Mouse (Mus musculus) heart, embryonic 15.5 days (tissue): Measurements from ENCODE around the gene Ptprs. TPM values are rescaled to one million over a fixed set of nuclear protein-coding genes. Genes with fewer than 3 reads are reported as not detected.

Experiments
- ATAC-seq: fragments of 200-750 bp; cut with Nextera tagmentation; replicated peaks from 2 replicates; pipeline ENCODE4 v1.8.0; 2017; ENCODE audit warnings: low read depth, moderate TSS enrichment; ENCODE audit not compliant: insufficient number of reproducible peaks, insufficient read depth, low FRiP score
- H3K27ac ChIP-seq: fragments of 300-500 bp; sonication (generic); 2 replicates; pipeline ENCODE4 v1.5.1; 2015; ENCODE audit warnings: mild to moderate bottlenecking, inconsistent platforms
- H3K27me3 ChIP-seq: fragments of 300-500 bp; sonication (generic); 2 replicates; pipeline ENCODE4 v1.6.1; 2015; ENCODE audit warnings: inconsistent platforms
- H3K36me3 ChIP-seq: fragments of 300-500 bp; sonication (generic); 2 replicates; pipeline ENCODE4 v1.6.1; 2015; ENCODE audit warnings: mild to moderate bottlenecking, inconsistent platforms
- H3K4me1 ChIP-seq: fragments of 300-500 bp; sonication (generic); replicated peaks from 2 replicates; pipeline ENCODE4 v1.6.1; 2015; ENCODE audit warnings: inconsistent platforms
- H3K4me2 ChIP-seq: fragments of 300-500 bp; sonication (generic); 2 replicates; pipeline ENCODE4 v1.6.1; 2015; ENCODE audit warnings: inconsistent platforms, mild to moderate bottlenecking, moderate library complexity
- H3K4me3 ChIP-seq: fragments of 300-500 bp; sonication (generic); 2 replicates; pipeline ENCODE4 v1.5.1; 2015; ENCODE audit warnings: mild to moderate bottlenecking, inconsistent platforms
- H3K9ac ChIP-seq: fragments of 300-500 bp; sonication (generic); 2 replicates; pipeline ENCODE4 v1.6.1; 2015; ENCODE audit warnings: mild to moderate bottlenecking, inconsistent platforms
- H3K9me3 ChIP-seq: fragments of 300-500 bp; sonication (generic); replicated peaks from 2 replicates; pipeline ENCODE4 v1.6.1; 2016; ENCODE audit warnings: inconsistent platforms
- WGBS: fragments of 180-500 bp; shearing (Covaris S2); methylation state at CpG from one replicate; pipeline ENCODE4 v1.1.7; 2015; ENCODE audit warnings: mixed read lengths; 5-methylcytosine and 5-hydroxymethylcytosine counted together
- microRNA-seq: library from miRNA; unstranded; fragments of <30 nt; microRNA quantifications from one replicate; pipeline ENCODE4, GENCODE M21; 2016
- polyA plus RNA-seq: library from polyadenylated mRNA; unstranded; fragments of >200 nt; fragmentation: Nextera tagmentation; extraction: Ambion mirVana; gene quantifications from 2 replicates; pipeline ENCODE4 v1.2.1, GENCODE M21; 2015

Gene Ptprs
- polyA plus RNA-seq, 1 experiment from 2014 or later = 37.6 TPM

DNA sequence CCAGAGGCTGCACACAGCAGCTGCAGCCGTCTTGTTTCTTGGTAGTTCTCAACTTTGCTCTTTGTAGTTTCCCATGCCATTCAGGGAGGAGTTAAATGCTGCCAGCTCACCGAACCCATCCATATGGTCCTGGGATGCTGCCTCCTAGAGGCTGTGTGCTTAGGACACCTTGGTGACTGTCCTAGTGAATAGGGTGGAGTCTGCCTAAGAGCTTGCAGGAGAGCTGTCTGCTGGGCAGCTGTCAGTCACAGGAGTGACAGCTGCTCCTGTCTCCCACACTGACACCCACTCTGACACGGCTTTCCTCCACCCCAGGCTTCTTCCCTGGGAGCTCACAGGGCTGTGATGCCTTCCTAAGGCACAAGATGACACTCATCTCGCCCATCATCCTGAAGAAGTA lies 104.2 kb downstream of the Ptprs start:
- ATAC-seq = no peak
- Histone ChIP-seq H3K4me3 (no peak overlapping the region), H3K4me2 (no peak overlapping the region), H3K4me1 (peaks cover 9% of the 10 kb centered on the region), H3K9ac (no peak overlapping the region), H3K36me3 (peaks cover 23% of the 10 kb centered on the region), H3K27me3 (no peaks in the 10 kb centered on the region), H3K27ac (no peak overlapping the region), H3K9me3 (no peaks in the 10 kb centered on the region)
- 70% methylated on average over 4 of the region's 4 CpGs for WGBS

DNA sequence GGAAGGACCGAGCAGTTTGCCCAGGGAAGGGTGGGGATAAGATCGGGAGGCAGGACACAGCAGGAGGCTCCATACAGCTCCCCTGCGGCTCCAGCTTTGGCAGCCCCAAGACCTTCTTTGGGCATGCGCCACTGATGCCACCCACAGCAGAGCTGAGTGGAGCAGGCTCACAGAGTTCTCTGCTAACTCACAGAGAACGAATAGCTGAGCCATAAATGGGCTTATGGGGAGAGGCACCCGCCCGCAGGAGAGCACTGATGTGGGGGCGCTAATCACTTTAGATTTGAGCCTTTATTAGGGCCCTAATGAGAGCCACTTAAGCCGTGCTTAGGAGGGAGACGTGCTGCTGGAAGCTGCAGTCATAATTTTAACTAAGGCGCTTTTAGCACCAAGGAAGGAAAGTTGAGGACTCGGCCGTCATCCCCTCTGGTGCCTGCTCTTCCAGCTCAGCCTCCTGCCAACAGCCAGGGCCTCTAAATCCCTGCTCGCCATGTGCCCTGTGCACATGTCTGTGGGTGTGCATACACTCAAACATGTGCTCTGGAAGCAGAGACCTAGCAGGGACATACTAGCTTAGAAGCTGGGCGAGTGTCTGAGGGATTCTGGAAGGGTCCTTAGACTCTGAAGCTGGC lies 105.1 kb downstream of the Ptprs start:
- H3K4me2 ChIP-seq = no peak overlapping the region
- H3K27me3 ChIP-seq = no peaks in the 10 kb centered on the region
- H3K9ac ChIP-seq = no peak overlapping the region
- WGBS = 78% methylated on average over 15 of the region's 15 CpGs
- no peak overlapping the region for H3K4me3 ChIP-seq
- peaks cover 16% of the 10 kb centered on the region for H3K4me1 ChIP-seq
- peaks cover 19% of the 10 kb centered on the region for H3K36me3 ChIP-seq
- H3K9me3 ChIP-seq = no peaks in the 10 kb centered on the region
- no peak for ATAC-seq
- no peak overlapping the region for H3K27ac ChIP-seq

DNA sequence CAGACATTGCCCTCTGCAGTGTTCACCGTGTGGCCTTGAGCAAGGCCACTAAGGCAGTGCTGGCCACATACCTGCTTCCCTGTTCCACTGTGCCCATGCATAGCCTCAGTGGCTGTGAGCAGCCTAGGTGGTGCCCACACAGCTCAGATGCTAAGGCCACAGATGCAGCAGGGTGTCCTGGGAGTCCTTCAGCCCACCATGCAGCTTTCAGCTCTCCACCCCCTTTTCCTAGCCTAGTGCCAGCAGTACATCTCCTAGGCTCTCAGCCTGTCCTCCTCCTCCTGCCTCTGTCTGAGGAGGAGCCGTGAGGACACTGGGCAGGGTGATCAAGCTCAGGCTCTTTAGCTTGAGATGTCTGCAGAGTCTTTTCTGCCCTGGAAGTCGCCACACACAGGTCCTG lies 106.2 kb downstream of the Ptprs start:
- 88% methylated on average over 3 of the region's 3 CpGs for WGBS
- Histone ChIP-seq H3K4me3 (no peak overlapping the region), H3K4me2 (no peak overlapping the region), H3K27ac (no peak overlapping the region), H3K9me3 (no peaks in the 10 kb centered on the region), H3K36me3 (peaks cover 14% of the 10 kb centered on the region), H3K27me3 (no peaks in the 10 kb centered on the region), H3K4me1 (peaks cover 26% of the 10 kb centered on the region), H3K9ac (no peak overlapping the region)
- ATAC-seq = no peak

DNA sequence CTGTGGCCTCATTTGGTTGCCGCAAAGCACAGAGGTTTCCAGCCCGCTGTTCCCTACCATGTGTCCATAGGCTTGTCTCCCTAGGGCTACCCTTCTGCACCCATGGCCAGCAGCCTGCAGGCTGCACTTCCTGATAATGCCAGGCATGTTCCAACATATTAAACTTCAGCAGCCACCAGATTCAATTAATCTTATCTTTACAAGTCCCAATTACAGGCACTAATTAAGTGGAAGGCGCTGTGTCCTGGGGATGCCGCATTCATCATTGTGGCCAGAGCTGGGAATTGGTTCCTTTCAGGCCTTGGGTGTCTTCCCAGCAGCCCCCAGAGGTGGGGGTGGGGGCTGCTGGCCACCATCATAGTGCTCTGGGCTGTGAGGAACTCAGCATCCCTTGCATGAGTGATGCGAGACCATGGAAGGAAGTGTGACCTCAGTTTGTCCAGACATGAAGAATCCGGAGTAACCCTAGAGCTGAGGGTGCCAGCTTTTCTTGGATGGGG lies 107.9 kb downstream of the Ptprs start:
- no peak overlapping the region for H3K27ac ChIP-seq
- peaks cover 19% of the 10 kb centered on the region for H3K4me1 ChIP-seq
- peaks cover 21% of the 10 kb centered on the region; the same call in 1 of the 2 replicates for H3K36me3 ChIP-seq
- WGBS = 86% methylated on average over 6 of the region's 6 CpGs
- ATAC-seq = no peak
- H3K4me2 ChIP-seq = no peak overlapping the region
- H3K9ac ChIP-seq = no peak overlapping the region
- no peaks in the 10 kb centered on the region for H3K9me3 ChIP-seq
- H3K27me3 ChIP-seq = no peaks in the 10 kb centered on the region
- H3K4me3 ChIP-seq = no peak overlapping the region

DNA sequence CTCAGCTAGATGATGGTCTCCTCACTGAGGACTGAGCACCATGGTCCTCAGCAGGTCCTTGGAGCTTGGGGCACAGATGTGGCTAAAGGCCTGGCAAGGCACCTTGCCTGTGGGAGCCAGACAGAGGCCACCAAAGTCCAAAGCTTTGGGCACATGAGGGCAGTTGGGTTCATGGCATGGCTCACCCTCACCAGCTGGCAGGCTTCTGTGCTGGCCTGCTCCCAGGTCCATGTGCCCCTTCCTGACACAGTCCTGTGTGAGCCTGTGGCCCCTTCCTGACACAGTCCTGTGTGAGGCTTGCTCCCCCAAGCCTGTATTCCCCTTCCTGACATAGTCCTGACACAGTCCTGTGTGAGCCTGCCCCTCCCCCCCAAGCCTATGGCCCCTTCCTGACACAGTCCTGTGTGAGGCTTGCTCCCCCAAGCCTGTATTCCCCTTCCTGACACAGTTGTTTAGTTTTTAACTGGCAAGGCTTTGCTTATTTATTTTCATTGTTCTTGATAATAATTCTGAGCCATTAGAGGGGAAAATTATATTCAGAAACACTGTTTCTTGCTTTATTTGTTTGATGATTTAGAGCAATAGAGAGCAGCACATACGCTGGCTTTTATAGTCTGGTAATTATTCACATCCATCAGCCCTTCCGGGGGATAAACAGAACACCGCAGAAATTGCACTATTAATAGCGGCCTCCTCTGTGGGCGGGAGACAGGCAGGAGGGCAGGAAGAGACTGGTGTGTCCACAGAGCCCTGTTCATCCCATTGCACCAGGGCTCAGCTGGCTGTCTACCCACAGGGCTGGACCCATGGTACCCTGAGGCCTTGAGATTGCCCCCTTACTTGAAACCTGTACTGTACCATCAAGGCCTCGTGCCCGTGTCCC lies 110.3 kb downstream of the Ptprs start:
- H3K27ac ChIP-seq = peak overlapping the region; percentile 34; the same call in 1 of the 2 replicates
- H3K4me3 ChIP-seq = no peak overlapping the region
- WGBS = 42% methylated on average over 7 of the region's 7 CpGs
- no peaks in the 10 kb centered on the region for H3K27me3 ChIP-seq
- peaks cover 15% of the 10 kb centered on the region; the same call in 1 of the 2 replicates for H3K36me3 ChIP-seq
- no peak overlapping the region for H3K9ac ChIP-seq
- peaks cover 18% of the 10 kb centered on the region for H3K4me1 ChIP-seq
- H3K9me3 ChIP-seq = no peaks in the 10 kb centered on the region
- no peak overlapping the region for H3K4me2 ChIP-seq
- ATAC-seq = peak; percentile 18; the same call in 1 of the 2 replicates

Small RNAs within 50 kb of the gene (microRNA-seq; reads per million reads assigned to microRNA genes)
- not detected for gene Mir6977

Other genes starting within 250 kb of the Ptprs start
- gene Fem1a, start 219.7 kb downstream of the Ptprs start, polyA plus RNA-seq = 19.4 and 22.5 TPM in 2 replicates
- gene Ticam1, start 199.7 kb downstream of the Ptprs start, polyA plus RNA-seq = 6.9 and 8.3 TPM in 2 replicates
- gene Plin3, start 183.6 kb downstream of the Ptprs start, polyA plus RNA-seq = 61.1 and 78.3 TPM in 2 replicates
- 0.13 TPM in 1 of 2 replicates, not detected in the other for gene Arrdc5, start 176.2 kb downstream of the Ptprs start, polyA plus RNA-seq
- 51.3 and 83.9 TPM in 2 replicates for gene Uhrf1, start 173.2 kb downstream of the Ptprs start, polyA plus RNA-seq
- 26.1 and 31.2 TPM in 2 replicates for gene Kdm4b, start 150.4 kb downstream of the Ptprs start, polyA plus RNA-seq
- gene Znrf4, start 35.9 kb upstream of the Ptprs start, polyA plus RNA-seq = not detected in 2 replicates
- gene Gm20219, start 77.9 kb upstream of the Ptprs start, polyA plus RNA-seq = 0.23 and 1.0 TPM in 2 replicates
- 52.2 and 63.9 TPM in 2 replicates for gene Safb2, start 108.1 kb upstream of the Ptprs start, polyA plus RNA-seq
- 71.2 and 76.0 TPM in 2 replicates for gene Safb, start 108.3 kb upstream of the Ptprs start, polyA plus RNA-seq
- gene 2410015M20Rik, start 133.3 kb upstream of the Ptprs start, polyA plus RNA-seq = 289 and 331 TPM in 2 replicates
- gene Rpl36, start 136.9 kb upstream of the Ptprs start, polyA plus RNA-seq = 1,116 and 1,311 TPM in 2 replicates
- 46.4 and 57.4 TPM in 2 replicates for gene Lonp1, start 150.4 kb upstream of the Ptprs start, polyA plus RNA-seq
- 0.09 and 0.13 TPM in 2 replicates for gene Catsperd, start 151.7 kb upstream of the Ptprs start, polyA plus RNA-seq
- gene Ranbp3, start 196.8 kb upstream of the Ptprs start, polyA plus RNA-seq = 51.9 and 65.2 TPM in 2 replicates
- 912 and 1,025 TPM in 2 replicates for gene Ndufa11, start 241.3 kb upstream of the Ptprs start, polyA plus RNA-seq
- gene Vmac, start 241.5 kb upstream of the Ptprs start, polyA plus RNA-seq = 11.6 and 16.5 TPM in 2 replicates